Mouse (Mus musculus): ENCODE results near the gene 1700067K01Rik.

DNA sequence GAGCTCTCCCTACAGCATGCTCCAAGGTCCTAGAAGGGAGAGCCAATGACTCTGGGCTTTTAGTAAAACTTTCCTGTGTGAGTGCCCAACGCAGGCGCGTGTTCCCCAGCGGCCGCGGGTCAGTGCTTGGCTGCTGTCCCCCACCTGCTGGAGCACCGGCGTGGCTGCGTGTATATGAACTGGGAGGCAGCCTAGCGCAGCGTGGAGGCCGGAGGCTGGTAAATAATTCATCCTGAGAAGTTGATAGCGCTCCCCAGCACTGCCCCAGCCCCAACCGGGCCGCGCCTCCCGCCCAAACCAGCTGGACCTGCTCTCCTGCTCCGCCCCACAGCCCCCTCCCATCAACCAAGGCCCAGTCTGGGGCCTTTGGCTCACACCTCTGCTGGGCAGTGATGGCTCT is 19.8 kb downstream of the 1700067K01Rik start, which contains the start of gene Palm3:
- TF ChIP-seq ZNF384 (IDR thresholded peaks at IDR 0.05; ENCODE audit: low read depth, low read length): no peak
- no peak for TF ChIP-seq SMC3 (IDR thresholded peaks at IDR 0.05; ENCODE audit: low read depth, low read length)
- no peak for TF ChIP-seq USF1 (IDR thresholded peaks at IDR 0.05; ENCODE audit: low read depth, low read length)
- no peak for TF ChIP-seq CTCF (IDR thresholded peaks at IDR 0.05 in 2 of 3, conservative IDR thresholded peaks at IDR 0.05 in 1 of 3; ENCODE audit: control insufficient read depth in 1 of 3, insufficient read depth in 1 of 3, low read depth in 2 of 3, low read length in 3 of 3, poor library complexity in 1 of 3, severe bottlenecking in 1 of 3)
- TF ChIP-seq POLR2A (IDR thresholded peaks at IDR 0.05; ENCODE audit: control insufficient read depth in 1 of 2, insufficient read depth in 1 of 2, low read depth in 1 of 2, low read length in 2 of 2, poor library complexity in 1 of 2): no peak
- TF ChIP-seq MYB (IDR thresholded peaks at IDR 0.05; ENCODE audit: low read depth, low read length): no peak
- TF ChIP-seq ZC3H11A (IDR thresholded peaks at IDR 0.05; ENCODE audit: low read depth, low read length): no peak
- no peak for TF ChIP-seq E2F4 (IDR thresholded peaks at IDR 0.05; ENCODE audit: borderline replicate concordance, low read depth, low read length)
- TF ChIP-seq EP300 (IDR thresholded peaks at IDR 0.05; ENCODE audit: low read depth in 1 of 2, low read length in 2 of 2): no peak
- no peak for TF ChIP-seq MYC (IDR thresholded peaks at IDR 0.05; ENCODE audit: low read depth, low read length)
- TF ChIP-seq HCFC1 (IDR thresholded peaks at IDR 0.05; ENCODE audit: low read depth, low read length): no peak
- no peak for TF ChIP-seq TAL1 (IDR thresholded peaks at IDR 0.05; ENCODE audit: low read length)
- TF ChIP-seq GATA1 (IDR thresholded peaks at IDR 0.05; ENCODE audit: low read depth, low read length): no peak
